Mouse (Mus musculus) lung, embryonic 16.5 days (tissue): Measurements from ENCODE around the gene Rpl10a. TPM values are rescaled to one million over a fixed set of nuclear protein-coding genes. Genes with fewer than 3 reads are reported as not detected.

Experiments used
- ATAC-seq: fragments of 200-750 bp; cut with Nextera tagmentation; 2 replicates; pipeline ENCODE4 v1.8.0; 2017; ENCODE audit warnings: low read depth, mild to moderate bottlenecking, moderate library complexity
- H3K27ac ChIP-seq: fragments of 300-500 bp; sonication (generic); 2 replicates; pipeline ENCODE4 v1.5.1; 2014; ENCODE audit warnings: mild to moderate bottlenecking, control low read depth, low read length
- H3K27me3 ChIP-seq: fragments of 300-500 bp; sonication (generic); 2 replicates; pipeline ENCODE4 v1.6.1; 2014; ENCODE audit warnings: low read depth, low read length, mixed read lengths; ENCODE audit not compliant: control insufficient read depth, insufficient read depth
- H3K36me3 ChIP-seq: fragments of 300-500 bp; sonication (generic); 2 replicates; pipeline ENCODE4 v1.6.1; 2014; ENCODE audit warnings: low read length; ENCODE audit not compliant: control insufficient read depth, insufficient read depth
- H3K4me1 ChIP-seq: fragments of 300-500 bp; sonication (generic); replicated peaks from 2 replicates; pipeline ENCODE4 v1.6.1; 2014; ENCODE audit warnings: low read length, mixed read lengths; ENCODE audit not compliant: control insufficient read depth, insufficient read depth
- H3K4me2 ChIP-seq: fragments of 300-500 bp; sonication (generic); 2 replicates; pipeline ENCODE4 v1.6.1; 2014; ENCODE audit warnings: low read depth, low read length, control low read depth
- H3K4me3 ChIP-seq: fragments of 300-500 bp; sonication (generic); 2 replicates; pipeline ENCODE4 v1.5.1; 2014; ENCODE audit warnings: mild to moderate bottlenecking, low read length, control low read depth
- H3K9ac ChIP-seq: fragments of 300-500 bp; sonication (generic); 2 replicates; pipeline ENCODE4 v1.6.1; 2014; ENCODE audit warnings: low read length, control low read depth
- H3K9me3 ChIP-seq: fragments of 300-500 bp; sonication (generic); 2 replicates; pipeline ENCODE4 v1.6.1; 2016; ENCODE audit warnings: low read length; ENCODE audit not compliant: control insufficient read depth
- WGBS: fragments of 180-500 bp; shearing (Covaris S2); extraction: QIAGEN DNeasy Blood & Tissue Kit; methylation state at CpG from one replicate; pipeline ENCODE4 v1.1.7; 2014; 5-methylcytosine and 5-hydroxymethylcytosine counted together
- polyA plus RNA-seq: library from polyadenylated mRNA; unstranded; fragments of >200 nt; fragmentation: Nextera tagmentation; extraction: Ambion mirVana; gene quantifications from 2 replicates; pipeline ENCODE4 v1.2.1, GENCODE M21; 2015

Rpl10a gene
- polyA plus RNA-seq, 1 experiment from 2014 or later = 635 TPM

- H3K4me3 ChIP-seq = no peak overlapping the region
- H3K27ac ChIP-seq = peak overlapping the region; percentile 67; the same call in 1 of the 2 replicates
- H3K9ac ChIP-seq = 0 out of 2 replicates have a peak overlapping the region, but pooled peaks have one; percentile 18
- peaks cover 12% of the 10 kb centered on the region for H3K4me1 ChIP-seq
- peaks cover 8% of the 10 kb centered on the region for H3K36me3 ChIP-seq
- H3K27me3 ChIP-seq = no peaks in the 10 kb centered on the region
- no peaks in the 10 kb centered on the region for H3K9me3 ChIP-seq
- no peak overlapping the region for H3K4me2 ChIP-seq
- 34% methylated on average over 9 of the region's 9 CpGs for WGBS
- peak; percentile 45 for ATAC-seq
Observed at GRCm38 (mm10) chr17:28300323-28300722, 27.9 kb upstream of the Rpl10a start.

DNA sequence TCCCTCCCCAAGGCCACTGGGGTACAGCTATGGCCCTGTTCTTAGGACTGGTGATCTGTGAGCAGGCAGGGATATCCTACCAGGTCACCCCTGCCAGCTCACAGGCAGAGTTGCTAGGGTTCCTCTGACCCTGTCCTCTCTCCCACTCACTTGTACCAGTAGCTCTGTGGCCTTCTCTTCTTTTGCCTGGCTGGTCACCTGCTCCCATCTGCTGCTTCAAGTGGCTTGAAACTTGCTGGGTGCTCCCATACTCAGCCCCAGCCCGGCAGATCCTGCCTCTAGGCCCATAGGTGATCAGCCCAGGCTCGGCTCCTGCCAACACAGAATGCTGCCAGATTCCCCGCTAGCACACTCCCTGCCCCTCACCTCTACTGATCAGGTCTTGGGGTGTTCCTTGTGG lies 27.4 kb upstream of the Rpl10a start:
- H3K27ac ChIP-seq = no peak overlapping the region
- peaks cover 12% of the 10 kb centered on the region for H3K4me1 ChIP-seq
- H3K27me3 ChIP-seq = no peaks in the 10 kb centered on the region
- 36% methylated on average over 3 of the region's 3 CpGs for WGBS
- H3K9me3 ChIP-seq = no peaks in the 10 kb centered on the region
- peak; percentile 15 for ATAC-seq
- no peak overlapping the region for H3K9ac ChIP-seq
- H3K4me2 ChIP-seq = no peak overlapping the region
- H3K36me3 ChIP-seq = peaks cover 8% of the 10 kb centered on the region
- no peak overlapping the region for H3K4me3 ChIP-seq

- Histone ChIP-seq H3K4me1 (peaks cover 8% of the 10 kb centered on the region), H3K36me3 (no peaks in the 10 kb centered on the region), H3K4me3 (no peak overlapping the region), H3K9ac (no peak overlapping the region), H3K4me2 (no peak overlapping the region), H3K27ac (no peak overlapping the region), H3K27me3 (no peaks in the 10 kb centered on the region), H3K9me3 (no peaks in the 10 kb centered on the region)
- WGBS = 46% methylated on average over 10 of the region's 10 CpGs
- ATAC-seq = no peak
Observed at GRCm38 (mm10) chr17:28305172-28305571, 23.1 kb upstream of the Rpl10a start.

DNA sequence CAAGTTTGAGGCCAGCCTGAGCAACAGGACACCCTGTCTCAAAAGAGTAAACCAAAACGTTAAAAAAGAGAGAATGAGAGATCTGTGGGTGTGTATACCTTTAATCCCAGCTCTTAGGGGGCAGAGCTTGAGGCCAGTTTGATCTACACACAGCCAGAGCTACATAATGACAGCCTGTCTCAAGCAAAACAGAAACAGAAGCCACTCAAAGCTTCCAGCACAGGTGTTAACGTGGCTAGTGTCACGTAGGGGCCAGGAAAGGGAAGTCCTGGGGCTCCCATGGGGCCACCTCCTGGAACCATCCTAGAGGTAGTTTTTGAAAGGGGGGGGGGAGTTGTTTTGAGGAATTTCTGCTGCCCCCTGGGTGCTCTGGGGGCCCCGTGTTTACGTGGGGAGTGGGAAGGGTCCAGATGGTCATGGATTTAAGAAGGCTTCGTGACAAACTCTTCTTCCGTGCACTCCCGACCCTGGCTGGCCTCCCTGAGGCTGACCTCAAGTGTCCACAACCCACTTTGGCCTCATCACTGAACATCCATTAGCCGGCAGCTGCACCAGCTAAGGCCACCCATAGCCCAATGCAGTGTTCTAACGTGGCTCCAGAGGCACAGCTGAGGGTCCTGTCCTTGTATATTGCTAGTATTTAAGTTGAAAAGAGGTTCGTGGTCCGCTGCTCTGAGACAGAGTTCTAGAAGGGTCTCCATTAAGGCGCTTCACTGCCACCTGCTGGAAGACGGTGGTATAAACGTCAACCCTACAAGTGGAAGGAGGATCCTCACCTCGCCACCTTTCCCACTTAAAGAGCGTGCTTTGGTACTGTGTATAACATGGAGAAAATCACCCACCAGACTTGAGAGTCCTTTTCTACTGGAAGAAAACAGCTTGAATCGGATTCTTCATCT lies 19.7 kb upstream of the Rpl10a start:
- peak overlapping the region; percentile 37 for H3K4me2 ChIP-seq
- ATAC-seq = peak; percentile 4; the same call in 1 of the 2 replicates
- H3K27me3 ChIP-seq = no peaks in the 10 kb centered on the region

GRCm38 (mm10) chr17:28310831-28311230 lies 17.4 kb upstream of the Rpl10a start:
- 67% methylated on average over 3 of the region's 3 CpGs for WGBS
- Histone ChIP-seq H3K36me3 (peaks cover 3% of the 10 kb centered on the region; the same call in 1 of the 2 replicates), H3K27me3 (no peaks in the 10 kb centered on the region), H3K4me3 (no peak overlapping the region), H3K9me3 (no peaks in the 10 kb centered on the region), H3K4me2 (no peak overlapping the region), H3K4me1 (peaks cover 15% of the 10 kb centered on the region), H3K9ac (no peak overlapping the region), H3K27ac (no peak overlapping the region)
- no peak for ATAC-seq

More for the DNA sequence above, 19.7 kb upstream of the Rpl10a start:
- Histone ChIP-seq H3K9ac (peak overlapping the region; percentile 49), H3K4me1 (peaks cover 7% of the 10 kb centered on the region; the same call in 1 of the 2 replicates), H3K36me3 (no peaks in the 10 kb centered on the region), H3K4me3 (no peak overlapping the region), H3K9me3 (no peaks in the 10 kb centered on the region), H3K27ac (no peak overlapping the region)
- WGBS = 8% methylated on average over 18 of the region's 18 CpGs

DNA sequence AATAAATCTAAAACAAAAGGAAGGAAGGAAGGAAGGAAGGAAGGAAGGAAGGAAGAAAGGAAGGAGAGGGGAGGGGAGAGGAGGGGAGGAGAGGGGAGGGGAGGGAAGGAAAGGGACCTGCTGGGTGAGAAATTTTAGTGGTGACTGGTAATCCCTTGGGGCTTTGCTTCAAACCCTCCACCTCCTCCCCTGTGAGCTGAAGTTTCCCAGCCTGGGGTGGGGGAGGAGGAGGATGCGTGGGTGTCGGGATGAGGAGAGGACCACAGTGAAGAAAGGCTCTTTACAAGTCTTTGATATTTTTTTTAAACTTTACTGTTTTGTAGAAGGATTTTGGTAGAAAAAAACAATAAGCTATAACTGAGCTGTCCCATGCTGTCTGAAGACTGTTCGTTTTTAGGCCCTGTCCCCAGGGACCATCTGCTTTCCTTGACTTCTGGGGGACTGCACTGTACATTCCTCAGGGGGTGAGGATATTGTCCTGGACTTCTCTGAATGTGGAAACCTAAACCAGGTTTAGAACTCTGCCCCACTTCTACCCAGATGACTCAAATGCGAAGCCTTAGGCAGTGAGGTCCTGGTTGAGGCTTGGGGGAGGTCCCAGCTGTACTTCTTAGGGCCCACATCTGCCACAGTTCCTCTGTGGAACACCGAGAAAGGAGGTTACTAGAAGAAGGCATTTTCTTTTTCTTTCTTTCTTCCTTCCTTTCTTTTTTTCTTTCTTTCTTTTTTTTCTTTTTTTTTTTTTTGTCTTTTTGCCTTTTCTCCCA lies 16.7 kb upstream of the Rpl10a start:
- Histone ChIP-seq H3K36me3 (peaks cover 9% of the 10 kb centered on the region; the same call in 1 of the 2 replicates), H3K27ac (no peak overlapping the region), H3K27me3 (no peaks in the 10 kb centered on the region), H3K9ac (no peak overlapping the region), H3K9me3 (no peaks in the 10 kb centered on the region), H3K4me3 (no peak overlapping the region), H3K4me1 (peaks cover 15% of the 10 kb centered on the region), H3K4me2 (no peak overlapping the region)
- no peak for ATAC-seq
- 71% methylated on average over 5 of the region's 5 CpGs for WGBS

- 19% methylated on average over 16 of the region's 17 CpGs for WGBS
- H3K9ac ChIP-seq = peak overlapping the region; percentile 53
Observed at GRCm38 (mm10) chr17:28312232-28313211, 15.7 kb upstream of the Rpl10a start.

DNA sequence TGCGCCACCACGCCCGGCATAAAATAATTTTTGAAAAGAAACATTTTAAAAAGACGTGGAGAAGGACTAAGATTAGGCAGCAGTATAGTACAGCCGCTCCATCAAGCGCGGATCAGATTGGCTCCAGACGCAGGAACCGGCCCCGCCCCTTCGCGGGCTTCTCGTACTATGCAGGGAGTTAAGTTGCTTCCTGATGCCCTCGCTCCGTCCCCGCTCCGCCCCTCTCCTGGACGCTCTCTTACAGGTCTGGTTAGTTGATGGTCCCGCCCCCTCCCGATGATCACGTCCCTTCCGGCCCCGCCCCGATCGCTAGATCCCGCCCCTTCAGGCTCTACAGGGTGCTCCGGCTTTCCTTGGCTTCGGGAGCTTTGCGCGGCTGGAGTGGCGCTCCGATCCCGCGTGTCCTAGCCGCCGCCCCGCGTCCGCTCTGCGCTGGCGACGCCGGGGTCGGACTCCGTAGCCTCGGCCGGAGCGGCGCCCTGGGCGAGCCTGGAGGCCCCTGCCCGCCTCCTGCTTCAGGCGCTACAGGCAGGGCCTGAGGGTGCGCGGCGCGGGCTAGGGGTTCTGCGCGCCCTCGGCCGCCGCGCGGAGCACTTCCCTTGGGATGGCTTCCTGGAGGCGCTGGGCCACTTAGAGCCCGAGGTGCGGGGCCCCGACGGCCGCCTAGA lies 14.9 kb upstream of the Rpl10a start, which contains the start of gene Fance:
Gene Fance (plus strand): TSS at position 308 of the 668 bp plus-strand sequence.
- peak; percentile 98 for ATAC-seq
- Histone ChIP-seq H3K27ac (peak within 1 kb of the TSS; percentile 96), H3K9ac (peak within 1 kb of the TSS; percentile 89), H3K9me3 (no peaks in the 10 kb centered on the region), H3K27me3 (no peaks in the 10 kb centered on the region), H3K4me1 (peaks cover 14% of the 10 kb centered on the region), H3K4me2 (peak within 1 kb of the TSS; percentile 88), H3K36me3 (peaks cover 19% of the 10 kb centered on the region; the same call in 1 of the 2 replicates), H3K4me3 (peak within 1 kb of the TSS; percentile 81)
- under 1% methylated on average over 66 of the region's 69 CpGs for WGBS

More at GRCm38 (mm10) chr17:28312232-28313211, 15.7 kb upstream of the Rpl10a start:
- H3K4me3 ChIP-seq = peak overlapping the region; percentile 81
- H3K27me3 ChIP-seq = no peaks in the 10 kb centered on the region
- H3K27ac ChIP-seq = peak overlapping the region; percentile 76
- H3K36me3 ChIP-seq = peaks cover 17% of the 10 kb centered on the region; the same call in 1 of the 2 replicates
- peaks cover 15% of the 10 kb centered on the region for H3K4me1 ChIP-seq
- peak; percentile 4 for ATAC-seq
- H3K4me2 ChIP-seq = peak overlapping the region; percentile 58
- H3K9me3 ChIP-seq = no peaks in the 10 kb centered on the region
